Mouse (Mus musculus) thymus, postnatal 4 days (tissue): Measurements from ENCODE around the gene Adamts20.

Source experiments
- DNase-seq: peaks from one replicate; pipeline ENCODE4 v3.0.0; 2021

Adamts20 gene

GRCm38 (mm10) chr15:94244336-94244735 is 220.9 kb downstream of the Adamts20 start:
- no peak for DNase-seq

- DNase-seq, result no peak
Measured at GRCm38 (mm10) chr15:94242133-94242532, 223.1 kb downstream of the Adamts20 start.

GRCm38 (mm10) chr15:94239637-94240036 is 225.6 kb downstream of the Adamts20 start:
- DNase-seq, result peak; percentile 76

GRCm38 (mm10) chr15:94239127-94239526 is 226.1 kb downstream of the Adamts20 start:
- DNase-seq, result no peak

GRCm38 (mm10) chr15:94238058-94238876 is 227.0 kb downstream of the Adamts20 start:
- no peak for DNase-seq

- no peak for DNase-seq
Measured at GRCm38 (mm10) chr15:94236726-94237125, 228.5 kb downstream of the Adamts20 start.

- no peak for DNase-seq
Measured at GRCm38 (mm10) chr15:94236121-94236520, 229.1 kb downstream of the Adamts20 start.

- peak; percentile 28 for DNase-seq
Measured at GRCm38 (mm10) chr15:94235190-94235589, 230.0 kb downstream of the Adamts20 start.

GRCm38 (mm10) chr15:94231246-94231645 is 234.0 kb downstream of the Adamts20 start:
- peak; percentile 26 for DNase-seq

- DNase-seq, result no peak
Measured at GRCm38 (mm10) chr15:94227388-94227787, 237.8 kb downstream of the Adamts20 start.

- no peak for DNase-seq
Measured at GRCm38 (mm10) chr15:94223101-94223500, 242.1 kb downstream of the Adamts20 start.

GRCm38 (mm10) chr15:94220686-94221085 is 244.5 kb downstream of the Adamts20 start:
- no peak for DNase-seq
